In genomic region chr9:123796174-123796573, GRCm38 (mm10) we compare ENCODE assay signal across 9 mouse cellular contexts. TPM values are rescaled to one million over a fixed set of nuclear protein-coding genes. Genes with fewer than 3 reads are reported as not detected.
DNase-seq lines count a peak whose midpoint lies in the region; ATAC-seq lines count a peak whose summit lies in the region.
"Had no signal": no experiment of that assay in that cellular context is flagged by ENCODE, and none has a peak within 500 bp of the region (broad histone marks: within the 10 kb centered on the region; RNA-seq: fewer than 3 reads in every experiment).

No protein-coding gene starts in this region.

- no peaks in the 10 kb centered on the region for H3K9me3 ChIP-seq in kidney, embryonic 15.5 days (replicated peaks)
- no peaks in the 10 kb centered on the region for H3K9me3 ChIP-seq in embryonic facial prominence, embryonic 11.5 days (replicated peaks; ENCODE audit: control insufficient read depth, low read length)
- H3K9me3 ChIP-seq in intestine, embryonic 16.5 days (ENCODE audit: control insufficient read depth, low read length), result no peaks in the 10 kb centered on the region
- H3K9me3 ChIP-seq: embryonic facial prominence, embryonic 13.5 days had no signal

- no peaks in the 10 kb centered on the region for H3K4me1 ChIP-seq in kidney, embryonic 15.5 days
- no peaks in the 10 kb centered on the region for H3K4me1 ChIP-seq in embryonic facial prominence, embryonic 11.5 days (ENCODE audit: control insufficient read depth, insufficient read depth, low read length)
- H3K4me1 ChIP-seq in intestine, embryonic 16.5 days (ENCODE audit: control insufficient read depth, insufficient read depth, low read length), result no peaks in the 10 kb centered on the region
- H3K4me1 ChIP-seq: embryonic facial prominence, embryonic 13.5 days had no signal

- intact Hi-C loops in left cerebral cortex, postnatal 36 days (cut with DNase I), result loop anchor here (5.0 kb wide), 1 partner anchor 159 kb away; no protein-coding TSS in a partner anchor

- H3K27ac ChIP-seq in kidney, embryonic 15.5 days, result no peak overlapping the region
- no peak overlapping the region for H3K27ac ChIP-seq in embryonic facial prominence, embryonic 11.5 days (replicated peaks; ENCODE audit: low read depth, low read length)
- H3K27ac ChIP-seq in intestine, embryonic 16.5 days (ENCODE audit: low read length), result no peak overlapping the region
- H3K27ac ChIP-seq: embryonic facial prominence, embryonic 13.5 days had no signal

- H3K4me3 ChIP-seq in kidney, embryonic 15.5 days (replicated peaks), result no peak overlapping the region
- H3K4me3 ChIP-seq in embryonic facial prominence, embryonic 11.5 days (ENCODE audit: low read depth, low read length), result no peak overlapping the region
- no peak overlapping the region for H3K4me3 ChIP-seq in intestine, embryonic 16.5 days (ENCODE audit: low read length)
- H3K4me3 ChIP-seq: embryonic facial prominence, embryonic 13.5 days had no signal

- no peak for ATAC-seq in kidney, embryonic 15.5 days (replicated peaks; ENCODE audit: low FRiP score)
- ATAC-seq in embryonic facial prominence, embryonic 11.5 days (replicated peaks; ENCODE audit: insufficient number of reproducible peaks, low FRiP score, low TSS enrichment, low read depth), result no peak; the same call in 1 of the 2 replicates
- peak; percentile 52; the same call in 1 of the 2 replicates for ATAC-seq in intestine, embryonic 16.5 days
- peak; percentile 64; the same call in 1 of the 2 replicates for ATAC-seq in monocyte, adult 5-6 weeks (replicated peaks; ENCODE audit: insufficient number of reproducible peaks, low FRiP score, low TSS enrichment, poor library complexity, severe bottlenecking)

- 56% methylated on average over 3 of the region's 3 CpGs for WGBS in kidney, embryonic 15.5 days
- 70% methylated on average over 3 of the region's 3 CpGs for WGBS in embryonic facial prominence, embryonic 11.5 days
- WGBS in intestine, embryonic 16.5 days, result 51% methylated on average over 3 of the region's 3 CpGs

- no peak overlapping the region for H3K4me2 ChIP-seq in kidney, embryonic 15.5 days
- no peak overlapping the region for H3K4me2 ChIP-seq in embryonic facial prominence, embryonic 11.5 days (ENCODE audit: low read depth, low read length)
- no peak overlapping the region for H3K4me2 ChIP-seq in intestine, embryonic 16.5 days (ENCODE audit: low read depth, low read length)
- H3K4me2 ChIP-seq: embryonic facial prominence, embryonic 13.5 days had no signal

- H3K9ac ChIP-seq in kidney, embryonic 15.5 days, result no peak overlapping the region
- no peak overlapping the region for H3K9ac ChIP-seq in embryonic facial prominence, embryonic 11.5 days (replicated peaks; ENCODE audit: low read length)
- no peak overlapping the region for H3K9ac ChIP-seq in intestine, embryonic 16.5 days (ENCODE audit: low read depth, low read length)
- H3K9ac ChIP-seq: embryonic facial prominence, embryonic 13.5 days had no signal

- H3K36me3 ChIP-seq in kidney, embryonic 15.5 days, result peaks cover 75% of the 10 kb centered on the region
- no peaks in the 10 kb centered on the region; the same call in none of the 2 replicates for H3K36me3 ChIP-seq in embryonic facial prominence, embryonic 11.5 days (replicated peaks; ENCODE audit: control insufficient read depth, insufficient read depth, low read depth, low read length)
- peaks cover 13% of the 10 kb centered on the region for H3K36me3 ChIP-seq in intestine, embryonic 16.5 days (ENCODE audit: control insufficient read depth, insufficient read depth, low read length)

- peak; percentile 15 for DNase-seq in kidney, adult 11 months
- peak; percentile 47 for DNase-seq in ZHBTc4 (ENCODE audit: low read depth, low spot score)
- peak; percentile 70 for DNase-seq in embryonic facial prominence, embryonic 11.5 days (ENCODE audit: low spot score)
- DNase-seq in left cerebral cortex, postnatal 36 days (ENCODE audit: low spot score in 2 of 2), result peak; percentile 11 to 25
- DNase-seq in thymus, postnatal 0 days (ENCODE audit: low spot score), result peak; percentile 79

- H3K27me3 ChIP-seq in kidney, embryonic 15.5 days, result no peaks in the 10 kb centered on the region
- H3K27me3 ChIP-seq in embryonic facial prominence, embryonic 11.5 days (ENCODE audit: control insufficient read depth, insufficient read depth, low read length), result no peaks in the 10 kb centered on the region
- H3K27me3 ChIP-seq in intestine, embryonic 16.5 days (replicated peaks; ENCODE audit: control insufficient read depth, insufficient read depth, low read length), result no peaks in the 10 kb centered on the region
- H3K27me3 ChIP-seq: embryonic facial prominence, embryonic 13.5 days had no signal

RNA-seq across cellular contexts. Expression of gene Cxcr6, which starts 10.1 kb away (rescaled TPM):
- polyA plus RNA-seq in kidney, embryonic 15.5 days (2015; fragmentation: Nextera tagmentation; extraction: Ambion mirVana), result 0.29 TPM in 1 of 2 replicates, not detected in the other
- 0.18 TPM in 1 of 2 replicates, not detected in the other for polyA plus RNA-seq in embryonic facial prominence, embryonic 11.5 days (2014; fragmentation: Nextera tagmentation; extraction: Ambion mirVana)
- 1.8 and 2.0 TPM in 2 replicates for polyA plus RNA-seq in intestine, embryonic 16.5 days (2015; fragmentation: Nextera tagmentation; extraction: Ambion mirVana)
- not detected for total RNA-seq in left cerebral cortex, postnatal 36 days (2021)
- 0.78 to 1.9 TPM (median 1.3 TPM) in 3 replicates for total RNA-seq in monocyte, adult 5-6 weeks (2017)
- 17.4 and 17.8 TPM in 2 replicates for polyA plus RNA-seq in thymus, postnatal 0 days (2015; fragmentation: Nextera tagmentation; extraction: Ambion mirVana)

RNA-seq across cellular contexts. Expression of gene Fyco1, which starts 55.5 kb away (rescaled TPM):
- 12.4 and 15.1 TPM in 2 replicates for polyA plus RNA-seq in kidney, embryonic 15.5 days (2015; fragmentation: Nextera tagmentation; extraction: Ambion mirVana)
- polyA plus RNA-seq in embryonic facial prominence, embryonic 11.5 days (2014; fragmentation: Nextera tagmentation; extraction: Ambion mirVana), result 5.1 and 5.8 TPM in 2 replicates
- polyA plus RNA-seq in intestine, embryonic 16.5 days (2015; fragmentation: Nextera tagmentation; extraction: Ambion mirVana), result 8.5 and 11.4 TPM in 2 replicates
- total RNA-seq in left cerebral cortex, postnatal 36 days (2021), result 10 to 100 TPM; 21.7 to 35.5 TPM
- total RNA-seq in monocyte, adult 5-6 weeks (2017), result 23.8 to 40.6 TPM (median 30.4 TPM) in 3 replicates
- polyA plus RNA-seq in thymus, postnatal 0 days (2015; fragmentation: Nextera tagmentation; extraction: Ambion mirVana), result 5.6 and 10.3 TPM in 2 replicates

Comparison
In these comparisons a context has a peak if more than half of its experiments do, and no peak if none do; other contexts are left out.
1. DNase-seq: peak in every context shown above with its lines; median percentile 79 in thymus, postnatal 0 days; 70 in embryonic facial prominence, embryonic 11.5 days; 47 in ZHBTc4; 18 in left cerebral cortex, postnatal 36 days; 15 in kidney, adult 11 months.
2. ATAC-seq: peak in intestine, embryonic 16.5 days (single experiment) and monocyte, adult 5-6 weeks (single experiment); none in kidney, embryonic 15.5 days (single experiment) and embryonic facial prominence, embryonic 11.5 days (single experiment).